Mouse (Mus musculus): ENCODE data around the gene Ptpn5.
A peak's percentile ranks its signal among the peaks of the same experiment; 100 is the strongest.

The Ptpn5 gene

GRCm38 (mm10) chr7:47056273-47056672 lies 77.2 kb downstream of the Ptpn5 start:
- DNase-seq (ENCODE audit: low spot score), result no peak

- no peak for DNase-seq (ENCODE audit: low spot score)
These were observed 77.7 kb downstream of the Ptpn5 start for GRCm38 (mm10) chr7:47055744-47056143.

- DNase-seq (ENCODE audit: low spot score), result peak; percentile 78
These were observed 78.8 kb downstream of the Ptpn5 start for GRCm38 (mm10) chr7:47054666-47055065.

- DNase-seq (ENCODE audit: low spot score), result peak; percentile 66
These were observed 80.2 kb downstream of the Ptpn5 start for GRCm38 (mm10) chr7:47053287-47053686.

GRCm38 (mm10) chr7:47052276-47052675 lies 81.2 kb downstream of the Ptpn5 start:
- peak; percentile 76 for DNase-seq (ENCODE audit: low spot score)

- peak; percentile 85 for DNase-seq (ENCODE audit: low spot score)
These were observed 81.9 kb downstream of the Ptpn5 start for GRCm38 (mm10) chr7:47051404-47052151.

- DNase-seq (ENCODE audit: low spot score), result peak; percentile 78
These were observed 82.7 kb downstream of the Ptpn5 start for GRCm38 (mm10) chr7:47050766-47051165.

- DNase-seq (ENCODE audit: low spot score), result peak; percentile 95
These were observed 83.1 kb downstream of the Ptpn5 start, which contains the start of gene Tmem86a for GRCm38 (mm10) chr7:47050366-47050765. Gene Tmem86a, plus strand, starts transcription at chr7:47050601.

GRCm38 (mm10) chr7:47042823-47043490 lies 90.5 kb downstream of the Ptpn5 start:
- DNase-seq (ENCODE audit: low spot score), result no peak

- no peak for DNase-seq (ENCODE audit: low spot score)
These were observed 91.4 kb downstream of the Ptpn5 start for GRCm38 (mm10) chr7:47042121-47042520.

- no peak for DNase-seq (ENCODE audit: low spot score)
These were observed 91.8 kb downstream of the Ptpn5 start for GRCm38 (mm10) chr7:47041706-47042105.

GRCm38 (mm10) chr7:47035426-47035825 lies 98.1 kb downstream of the Ptpn5 start:
- no peak for DNase-seq (ENCODE audit: low spot score)

- no peak for DNase-seq (ENCODE audit: low spot score)
These were observed 98.6 kb downstream of the Ptpn5 start for GRCm38 (mm10) chr7:47034785-47035384.

GRCm38 (mm10) chr7:47031371-47031770 lies 102.1 kb downstream of the Ptpn5 start:
- DNase-seq (ENCODE audit: low spot score), result no peak

GRCm38 (mm10) chr7:47030517-47031193 lies 102.8 kb downstream of the Ptpn5 start:
- DNase-seq (ENCODE audit: low spot score), result no peak
